Mouse (Mus musculus) MEL-GATA-1-ER (cell line): Measurements from ENCODE around the gene Itih4.

Source experiments
- DNase-seq: peaks from one replicate; pipeline ENCODE4 v3.0.0-alpha.2; 2012; ENCODE audit warnings: low read depth; ENCODE audit errors: extremely low read depth

Itih4 gene

GRCm38 (mm10) chr14:30886204-30886603 is at the start of gene Itih4:
TSS of gene Itih4 (plus strand) at chr14:30886476.
- no peak for DNase-seq

GRCm38 (mm10) chr14:30837416-30837996 is 48.8 kb upstream of the Itih4 start:
- no peak for DNase-seq

- DNase-seq, result no peak
Observed at GRCm38 (mm10) chr14:30843701-30844100, 42.6 kb upstream of the Itih4 start.

GRCm38 (mm10) chr14:30850504-30850903 is 35.8 kb upstream of the Itih4 start:
- no peak for DNase-seq

- DNase-seq, result no peak
Observed at GRCm38 (mm10) chr14:30852325-30852724, 34.0 kb upstream of the Itih4 start.

- DNase-seq, result no peak
Observed at GRCm38 (mm10) chr14:30855316-30855715, 31.0 kb upstream of the Itih4 start.

- DNase-seq, result no peak
Observed at GRCm38 (mm10) chr14:30856885-30857507, 29.3 kb upstream of the Itih4 start.

- no peak for DNase-seq
Observed at GRCm38 (mm10) chr14:30857990-30858389, 28.3 kb upstream of the Itih4 start.

GRCm38 (mm10) chr14:30861421-30862125 is 24.7 kb upstream of the Itih4 start:
- DNase-seq, result no peak

GRCm38 (mm10) chr14:30862368-30862767 is 23.9 kb upstream of the Itih4 start:
- DNase-seq, result no peak

GRCm38 (mm10) chr14:30865311-30865710 is 21.0 kb upstream of the Itih4 start:
- DNase-seq, result no peak

GRCm38 (mm10) chr14:30867042-30867441 is 19.2 kb upstream of the Itih4 start:
- peak; percentile 37 for DNase-seq

- DNase-seq, result no peak
Observed at GRCm38 (mm10) chr14:30868826-30869225, 17.4 kb upstream of the Itih4 start.

GRCm38 (mm10) chr14:30869391-30869801 is 16.9 kb upstream of the Itih4 start:
- no peak for DNase-seq

- DNase-seq, result no peak
Observed at GRCm38 (mm10) chr14:30870206-30871147, 15.8 kb upstream of the Itih4 start.

GRCm38 (mm10) chr14:30874095-30874700 is 12.1 kb upstream of the Itih4 start:
- DNase-seq, result no peak

- no peak for DNase-seq
Observed at GRCm38 (mm10) chr14:30875130-30875865, 11.0 kb upstream of the Itih4 start.

GRCm38 (mm10) chr14:30875955-30876354 is 10.3 kb upstream of the Itih4 start:
- no peak for DNase-seq

- DNase-seq, result no peak
Observed at GRCm38 (mm10) chr14:30876451-30876850, 9.8 kb upstream of the Itih4 start.

GRCm38 (mm10) chr14:30877827-30878226 is 8.4 kb upstream of the Itih4 start:
- no peak for DNase-seq
